Mouse (Mus musculus) T-helper 2 cell (primary cell): Measurements from ENCODE around the gene Bag6.
"Not testable (repeated sequence)": the region's sequence is repeated elsewhere in the genome, so short reads cannot be mapped to it uniquely, and the experiment has no call there.

Experiments
- in situ Hi-C: fragments of 300-600 bp; cut with MboI, MseI; formaldehyde crosslinking; loops from one replicate; pipeline ENCODE4 v1.15.1; 2025; ENCODE audit warnings: high pct_unique_total_duplicates

Gene Bag6

GRCm38 (mm10) chr17:35111774-35112173 lies 23.2 kb upstream of the Bag6 start:
- in situ Hi-C loops, result loop anchor here (10.0 kb wide), 1 partner anchor 107 kb away; the partner anchor contains the start of gene Vars

GRCm38 (mm10) chr17:35115046-35116019 lies 19.6 kb upstream of the Bag6 start, which contains the start of gene Ly6g5b:
Gene Ly6g5b (minus strand): TSS chr17:35115428.
- in situ Hi-C loops, result loop anchor here (10.0 kb wide), 1 partner anchor 111 kb away; the partner anchor contains the start of gene Vars

DNA sequence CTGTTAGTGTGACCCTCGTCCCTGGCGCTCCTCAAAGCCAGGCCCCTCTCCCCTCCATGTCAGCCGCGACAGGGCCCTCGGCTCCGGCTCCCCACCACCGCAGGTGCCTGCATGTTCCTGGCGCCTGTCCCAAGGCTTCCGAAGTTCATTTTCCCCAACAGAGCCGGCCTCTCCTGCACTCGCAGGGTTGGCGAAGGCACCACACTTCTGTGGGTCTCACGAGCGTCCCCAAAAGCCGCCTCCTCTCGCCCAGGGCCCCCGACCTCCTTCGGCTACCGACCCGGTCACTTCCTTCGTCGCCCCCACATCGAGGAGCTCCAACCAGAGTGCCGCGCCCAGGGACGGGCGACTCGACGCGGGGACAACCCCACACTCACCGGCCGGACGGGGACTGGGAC lies 14.2 kb upstream of the Bag6 start:
- in situ Hi-C loops, result no loop called here

- in situ Hi-C loops, result no loop called here
These were observed 13.7 kb upstream of the Bag6 start, which contains the start of gene Gpank1 for GRCm38 (mm10) chr17:35121143-35121799. Gene Gpank1 (plus strand): TSS chr17:35121455.

- in situ Hi-C loops, result no loop called here
These were observed 13.1 kb upstream of the Bag6 start, which contains the start of gene Csnk2b for GRCm38 (mm10) chr17:35121871-35122303. Gene Csnk2b (minus strand): TSS chr17:35122053.

GRCm38 (mm10) chr17:35123287-35123686 lies 11.7 kb upstream of the Bag6 start:
- in situ Hi-C loops, result not testable (repeated sequence)

GRCm38 (mm10) chr17:35124261-35124896 lies 10.6 kb upstream of the Bag6 start:
- in situ Hi-C loops, result not testable (repeated sequence)

DNA sequence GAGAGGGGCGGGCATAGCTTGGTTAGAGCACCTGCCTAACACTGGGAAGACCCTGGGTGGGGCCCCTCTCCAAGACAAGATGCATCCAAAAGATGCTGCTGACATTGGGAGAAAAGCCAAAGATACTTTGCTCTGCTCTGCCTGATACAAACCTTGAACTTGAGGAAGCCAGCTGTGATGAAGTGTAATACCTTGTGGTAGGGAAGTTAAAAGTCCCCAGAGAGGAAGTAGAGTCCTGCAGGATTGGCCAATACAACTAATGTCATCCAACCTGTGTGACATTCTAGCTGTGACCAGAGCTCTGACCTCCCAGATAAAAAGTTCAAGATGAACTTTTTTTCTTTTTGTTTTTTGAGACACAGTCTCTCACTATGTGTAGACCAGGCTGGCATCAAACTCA lies 9.9 kb upstream of the Bag6 start:
- in situ Hi-C loops, result no loop called here

DNA sequence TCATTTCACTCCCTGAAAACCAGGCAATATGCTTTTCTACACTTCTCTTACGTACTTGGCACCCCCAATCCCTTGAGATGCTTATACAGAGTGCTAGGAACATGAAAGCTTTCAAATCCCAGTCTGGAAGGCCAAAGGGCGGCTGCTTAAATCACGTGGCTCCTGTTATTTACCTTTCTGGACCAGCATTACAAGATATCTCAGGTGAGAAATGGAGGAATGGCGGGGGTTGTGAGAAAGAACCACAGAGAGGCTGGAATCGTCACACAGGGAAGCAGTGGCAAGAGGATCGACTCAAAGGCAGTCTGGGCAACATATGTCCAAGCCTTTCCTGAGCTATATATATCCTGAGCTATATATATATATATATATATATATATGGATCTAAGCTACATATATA lies 9.4 kb upstream of the Bag6 start:
- in situ Hi-C loops, result no loop called here

GRCm38 (mm10) chr17:35126206-35126611 lies 8.8 kb upstream of the Bag6 start, which contains the start of gene D17H6S53E:
Gene D17H6S53E (plus strand): TSS chr17:35126373.
- in situ Hi-C loops, result no loop called here

GRCm38 (mm10) chr17:35127017-35127416 lies 8.0 kb upstream of the Bag6 start:
- in situ Hi-C loops, result no loop called here

DNA sequence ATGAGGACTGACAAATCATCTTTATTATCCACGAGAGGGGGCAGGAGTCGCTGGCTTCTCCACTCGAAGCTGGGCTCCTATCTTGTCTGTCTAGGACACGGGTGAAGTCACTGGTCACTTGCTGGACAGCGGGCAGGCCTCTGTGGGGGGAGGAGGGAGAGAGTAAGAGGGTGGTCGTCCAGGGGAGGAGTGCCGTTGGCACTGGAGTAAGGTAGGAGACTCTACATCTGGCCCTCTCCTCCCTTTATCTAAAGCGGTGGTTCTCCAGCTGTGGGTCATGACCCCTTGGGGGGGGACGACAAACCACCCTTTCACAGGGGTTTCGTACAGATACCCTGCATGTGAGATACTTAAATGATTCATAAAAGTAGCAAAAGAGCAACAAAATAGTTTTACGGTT lies 6.0 kb upstream of the Bag6 start:
- in situ Hi-C loops, result no loop called here

DNA sequence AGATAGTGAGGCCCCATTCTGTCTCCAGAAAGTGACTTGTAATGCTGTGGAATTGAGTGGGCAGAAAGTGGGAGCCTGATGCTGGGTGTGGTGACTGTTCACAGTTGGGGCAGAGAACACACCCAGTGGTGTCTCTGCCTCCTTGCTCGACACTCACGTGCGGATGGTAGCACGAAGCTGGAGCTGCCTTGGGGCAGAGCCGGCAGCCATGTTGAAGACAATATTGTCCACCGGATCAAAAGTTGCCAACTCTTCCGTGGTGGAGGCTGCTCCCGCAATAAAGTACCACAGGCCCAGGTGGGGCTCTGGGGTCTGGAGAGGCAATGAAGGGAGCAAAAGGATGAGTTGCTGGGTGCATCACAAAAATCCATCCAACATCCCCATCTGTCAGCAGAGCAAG lies 3.9 kb upstream of the Bag6 start:
- in situ Hi-C loops, result no loop called here

GRCm38 (mm10) chr17:35131500-35132173 lies 3.3 kb upstream of the Bag6 start, which contains the start of gene Apom:
Gene Apom (minus strand): TSS chr17:35132050.
- in situ Hi-C loops, result no loop called here

DNA sequence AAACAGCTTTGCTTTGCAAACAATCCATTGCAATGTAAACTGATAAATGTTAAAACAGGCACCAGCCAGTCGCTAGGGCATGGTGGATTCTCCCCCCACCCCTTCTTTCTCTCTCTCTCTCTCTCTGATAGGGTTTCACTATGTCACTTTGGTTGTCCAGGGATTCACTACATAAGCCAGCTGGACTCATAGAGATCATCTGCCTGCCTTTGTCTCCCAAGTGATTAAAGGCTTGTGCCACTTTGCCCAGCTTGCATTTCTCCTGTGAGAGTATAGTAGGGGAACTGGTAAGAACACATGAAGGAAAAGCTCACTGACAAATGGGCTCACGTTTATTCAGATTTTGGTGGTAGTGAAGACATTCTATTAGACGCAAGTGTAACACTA lies 2.8 kb upstream of the Bag6 start:
- in situ Hi-C loops, result no loop called here

DNA sequence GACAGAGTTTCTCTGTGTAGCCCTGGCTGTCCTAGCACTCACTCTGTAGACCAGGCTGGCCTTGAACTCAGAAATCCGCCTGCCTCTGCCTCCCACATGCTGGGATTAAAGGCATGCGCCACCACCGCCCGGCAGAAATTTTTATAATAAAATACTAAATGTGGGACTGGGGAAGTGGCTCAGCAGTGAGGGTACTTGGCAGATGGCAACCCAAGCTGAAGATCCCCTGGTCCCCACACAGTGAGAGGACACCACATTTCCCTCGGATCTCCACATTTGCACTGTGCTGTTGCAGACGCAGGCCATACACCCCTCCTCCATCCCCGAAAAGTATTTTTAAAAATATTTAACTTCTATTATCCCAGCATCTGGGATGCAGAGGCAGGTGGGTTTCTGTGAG lies 1.5 kb upstream of the Bag6 start:
- in situ Hi-C loops, result no loop called here

DNA sequence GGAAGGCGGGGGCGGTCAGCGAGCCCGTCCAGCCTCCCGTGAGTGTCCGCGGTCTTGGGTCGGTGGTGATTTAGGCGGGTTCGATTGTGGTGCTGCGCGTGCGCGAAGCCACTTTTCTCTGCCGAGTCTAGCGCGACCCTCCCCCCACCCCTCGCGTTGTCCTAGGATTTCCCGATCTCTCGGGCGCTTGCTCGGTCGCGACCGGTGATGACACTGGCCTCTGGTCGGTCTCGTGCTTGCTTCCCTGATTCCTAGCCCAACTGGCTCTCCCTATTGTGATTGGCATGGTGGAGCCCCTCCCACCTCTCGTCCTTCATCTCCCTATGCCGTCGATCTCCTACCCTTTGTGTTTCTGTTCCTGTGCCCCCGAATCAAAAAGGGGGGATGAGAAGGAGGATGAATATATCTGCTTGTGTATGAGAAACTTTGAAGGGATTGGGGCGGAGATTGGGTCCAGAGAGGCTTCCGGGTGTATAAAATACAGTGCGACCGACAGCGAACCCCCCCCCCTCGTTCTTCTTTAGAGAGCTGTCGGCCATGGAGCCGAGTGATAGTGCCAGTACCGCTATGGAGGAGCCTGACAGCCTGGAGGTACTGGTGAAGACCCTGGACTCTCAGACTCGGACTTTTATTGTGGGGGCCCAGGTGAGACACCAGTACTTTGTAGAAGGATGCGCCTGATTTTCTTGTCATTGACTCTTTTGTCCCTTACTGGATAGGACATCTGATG lies 778 bp downstream of the Bag6 start:
- in situ Hi-C loops, result no loop called here

DNA sequence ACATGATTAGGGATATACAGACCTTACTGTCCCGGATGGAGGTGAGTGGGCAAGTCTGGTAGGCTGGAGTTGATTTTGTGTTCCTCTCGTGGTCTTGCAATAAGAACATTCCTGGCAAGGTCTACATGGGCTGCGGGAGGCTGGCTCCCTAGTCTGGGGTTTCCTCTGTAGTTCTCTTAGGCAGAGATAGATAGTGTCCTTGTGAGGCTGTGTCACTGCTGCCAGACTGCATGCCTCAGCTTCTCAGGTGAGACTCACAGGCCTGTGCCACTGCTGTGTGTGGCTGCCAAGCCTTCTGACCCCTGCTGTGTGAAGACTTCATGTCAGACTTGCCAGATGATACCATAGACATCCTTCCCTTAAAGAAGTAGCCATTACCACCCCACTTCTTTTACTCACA lies 4.3 kb downstream of the Bag6 start:
- in situ Hi-C loops, result no loop called here

- in situ Hi-C loops, result no loop called here
These were observed 5.6 kb downstream of the Bag6 start for GRCm38 (mm10) chr17:35140490-35140996.

DNA sequence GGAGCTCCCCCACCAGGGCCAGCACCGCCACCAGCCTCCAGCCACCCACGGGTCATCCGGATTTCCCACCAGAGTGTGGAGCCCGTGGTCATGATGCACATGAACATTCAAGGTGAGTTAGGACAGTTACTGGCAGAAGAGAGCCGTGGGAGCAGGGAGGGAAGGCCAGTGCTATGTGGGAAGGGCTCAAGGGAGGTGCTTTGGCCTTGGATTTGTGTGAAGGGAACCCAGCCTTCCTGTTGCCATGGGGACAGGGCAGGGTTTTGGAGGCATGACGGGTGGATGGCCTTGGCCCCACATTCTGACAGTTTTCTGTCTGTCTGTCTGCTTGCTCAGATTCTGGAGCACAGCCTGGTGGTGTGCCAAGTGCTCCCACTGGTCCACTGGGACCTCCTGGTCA lies 7.0 kb downstream of the Bag6 start:
- in situ Hi-C loops, result no loop called here
